Mouse (Mus musculus) T-helper 17 cell (primary cell): Measurements from ENCODE around the gene B3gat2.

Source experiments
- in situ Hi-C, 2 experiments: fragments of 300-600 bp; cut with MboI, MseI; formaldehyde crosslinking; loops; 1 replicate in 1 of 2; 2 replicates in 1 of 2; pipeline ENCODE4 v1.15.1; 2025; ENCODE audit warnings: high pct_unique_total_duplicates in 2 of 2

Gene B3gat2

DNA sequence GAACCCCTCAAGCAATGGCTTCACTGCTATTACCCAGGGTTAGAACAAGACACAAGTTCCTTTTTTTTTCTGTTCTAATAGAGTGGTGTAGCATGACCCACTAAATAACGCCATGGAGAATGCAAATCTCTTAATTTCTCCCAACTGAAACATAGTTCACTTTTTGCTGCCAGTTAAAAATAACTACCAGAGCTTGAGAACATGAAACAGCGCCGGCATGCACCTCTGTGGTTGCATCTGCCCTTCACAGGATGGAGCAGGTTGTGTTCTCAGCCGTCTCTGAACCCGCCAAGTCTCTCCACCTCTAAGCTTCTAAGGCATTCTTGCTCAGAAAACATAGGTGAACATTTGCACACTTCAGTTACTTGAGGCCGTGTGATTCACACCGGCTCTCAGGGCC is 72.7 kb downstream of the B3gat2 start:
- in situ Hi-C loops: no loop called here

DNA sequence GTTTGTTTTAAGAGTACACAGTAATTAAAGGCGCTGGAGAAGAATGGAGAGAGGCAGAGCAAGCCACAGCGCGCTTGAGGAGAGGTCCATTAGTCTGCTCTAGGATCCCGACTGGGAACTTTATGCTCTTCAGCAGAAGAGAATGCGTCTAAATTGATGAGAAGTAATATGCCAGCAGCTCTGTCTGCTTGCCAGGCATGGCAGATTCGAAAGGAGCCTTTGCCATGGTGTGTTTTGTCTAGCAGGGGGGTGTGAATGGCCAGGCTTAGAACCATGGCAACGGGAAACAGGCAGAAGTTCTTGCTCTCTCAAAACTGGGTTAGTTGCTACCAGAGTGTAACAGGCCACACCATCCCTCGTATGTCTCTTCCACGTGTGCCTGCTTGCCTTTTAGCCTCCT is 73.3 kb downstream of the B3gat2 start:
- in situ Hi-C loops: no loop called here

DNA sequence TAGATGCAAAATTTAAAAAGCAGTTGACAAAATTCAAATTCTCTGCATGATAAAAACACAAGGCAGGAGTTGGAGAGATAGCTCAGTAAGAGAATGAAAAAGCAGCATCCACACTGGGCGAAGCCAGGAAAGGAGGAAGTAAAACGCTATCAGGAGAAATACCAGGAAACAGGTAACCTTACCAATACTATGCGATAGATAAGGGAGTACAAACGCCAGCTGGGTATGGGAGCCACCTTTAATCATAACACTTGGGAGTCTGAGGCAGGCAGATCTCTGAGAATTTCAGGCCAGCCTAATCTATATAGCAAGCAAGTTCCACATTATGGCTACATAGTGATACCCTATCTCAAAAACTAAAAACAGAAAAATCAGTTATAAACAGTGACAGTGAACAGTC is 75.1 kb downstream of the B3gat2 start:
- in situ Hi-C loops: no loop called here

DNA sequence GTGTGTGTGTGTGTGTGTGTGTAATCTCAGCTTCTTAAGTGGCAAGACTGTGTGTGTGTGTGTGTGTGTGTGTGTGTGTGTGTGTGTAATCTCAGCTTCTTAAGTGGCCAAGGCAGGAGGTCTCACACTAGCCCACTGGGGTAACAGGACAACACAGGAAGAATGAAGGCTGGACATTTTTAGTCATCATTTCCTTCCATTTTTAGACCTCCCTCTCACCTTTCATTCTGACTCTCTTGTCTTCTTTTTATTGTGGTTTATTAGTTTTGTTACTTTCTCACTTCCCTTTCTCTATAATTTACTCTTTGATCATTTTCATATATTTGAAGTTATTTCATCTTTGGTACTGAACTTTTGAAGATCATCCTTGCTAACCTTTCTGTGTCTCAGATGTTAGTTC is 79.4 kb downstream of the B3gat2 start:
- in situ Hi-C loops: no loop called here

DNA sequence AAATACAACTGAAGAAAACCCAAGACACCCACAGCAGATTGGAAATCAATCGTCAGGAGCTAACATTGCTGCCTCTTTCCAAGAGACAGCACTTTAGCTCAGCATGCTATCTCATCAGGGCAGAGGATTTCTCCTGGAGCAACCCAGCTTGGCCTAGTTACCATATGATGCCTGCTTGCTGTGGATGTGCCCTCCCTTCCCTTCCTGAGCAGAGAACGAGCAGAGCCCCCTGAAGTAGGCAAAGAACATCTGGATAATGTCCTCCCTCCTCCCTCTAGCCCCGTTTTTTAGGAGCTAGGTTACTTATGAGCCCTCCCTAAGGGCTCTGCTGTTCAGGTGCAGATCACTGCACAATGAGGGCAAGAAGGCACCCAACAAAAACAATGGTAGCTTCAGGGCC is 81.1 kb downstream of the B3gat2 start:
- in situ Hi-C loops: no loop called here

DNA sequence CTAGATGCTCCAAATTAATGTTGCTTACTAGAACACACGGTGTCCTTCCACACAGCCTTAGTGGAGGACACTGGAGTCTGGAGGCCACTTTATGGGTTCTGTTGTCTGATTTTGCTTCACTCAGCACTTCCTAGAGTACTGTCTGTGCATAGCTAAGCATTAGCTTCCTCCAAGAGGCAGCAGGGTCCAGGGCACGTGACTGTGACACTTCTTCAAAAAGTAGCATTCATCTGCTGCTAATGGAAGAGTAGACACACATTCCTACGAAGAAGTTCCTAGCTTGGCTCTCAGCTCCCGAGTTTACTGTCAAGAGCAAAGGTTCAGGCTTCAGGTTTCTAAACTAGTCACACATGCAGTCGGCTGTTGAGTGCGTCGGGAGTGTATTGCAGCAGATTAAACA is 82.2 kb downstream of the B3gat2 start:
- in situ Hi-C loops: no loop called here

DNA sequence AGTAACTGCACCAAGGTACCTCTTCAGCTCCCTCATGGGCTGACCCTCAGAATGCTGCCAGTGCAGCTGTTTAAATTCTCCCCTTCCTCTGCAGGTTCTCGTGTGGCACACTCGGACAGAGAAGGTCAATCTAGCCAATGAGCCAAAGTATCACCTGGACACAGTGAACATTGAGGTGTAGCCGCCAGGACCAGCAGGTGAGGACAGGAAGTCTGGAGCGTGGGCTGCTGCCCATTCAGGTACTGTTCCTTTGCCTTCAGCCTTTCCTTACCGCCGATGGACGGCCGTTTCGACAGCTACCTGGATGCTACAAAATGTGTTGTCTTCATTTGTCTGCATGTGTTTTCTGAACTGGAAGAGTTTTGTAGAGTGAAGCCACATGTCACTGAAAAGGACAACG is 83.5 kb downstream of the B3gat2 start:
- in situ Hi-C loops: no loop called here

DNA sequence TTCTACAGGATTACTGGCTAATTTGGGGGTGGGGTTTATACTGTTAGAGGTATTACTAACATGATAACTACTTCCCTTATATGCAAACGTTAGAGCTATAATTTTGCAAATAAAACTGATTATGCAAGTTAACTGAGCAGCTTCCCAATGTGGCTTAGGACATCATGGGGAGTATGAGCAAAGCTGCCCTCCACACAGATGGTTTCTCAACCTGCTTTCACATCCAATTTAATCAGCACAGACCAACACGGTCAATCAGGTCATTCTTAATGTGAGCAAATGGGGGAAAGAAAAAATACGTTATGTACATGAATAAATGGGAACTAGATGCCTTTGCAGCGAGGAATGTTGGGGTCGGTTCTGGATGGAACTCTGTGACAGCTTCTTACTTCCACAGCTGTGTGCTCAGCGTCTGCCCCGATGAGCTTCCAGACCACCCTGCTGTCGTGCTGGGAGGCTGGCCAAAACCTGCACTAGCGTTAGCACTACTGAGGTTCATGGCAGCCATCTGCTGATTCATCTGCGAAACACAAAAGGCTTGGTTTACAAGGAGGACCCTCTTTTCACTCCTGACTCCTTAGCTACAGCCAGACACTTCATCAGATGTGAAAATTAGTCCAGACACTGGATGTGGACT is 84.6 kb downstream of the B3gat2 start:
- in situ Hi-C loops: no loop called here

DNA sequence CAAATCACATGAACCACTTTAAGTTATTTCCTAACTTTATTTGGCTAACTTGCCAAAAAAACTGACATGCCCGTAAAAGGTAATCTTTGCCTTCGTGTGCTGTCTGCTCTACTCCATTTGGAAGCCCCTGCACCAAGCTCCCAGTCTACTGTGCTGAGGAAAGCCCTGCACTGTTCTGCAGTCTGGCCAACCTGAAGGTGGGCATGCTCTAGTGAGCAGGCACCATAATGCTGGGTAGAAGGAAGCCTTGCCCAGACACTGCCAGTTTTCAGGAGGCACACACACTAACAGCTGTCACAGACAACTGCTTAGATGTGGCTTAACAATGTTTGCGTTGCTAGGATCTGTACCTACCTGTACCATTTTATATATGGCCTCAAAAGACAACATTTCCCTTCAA is 94.1 kb downstream of the B3gat2 start:
- in situ Hi-C loops: no loop called here

DNA sequence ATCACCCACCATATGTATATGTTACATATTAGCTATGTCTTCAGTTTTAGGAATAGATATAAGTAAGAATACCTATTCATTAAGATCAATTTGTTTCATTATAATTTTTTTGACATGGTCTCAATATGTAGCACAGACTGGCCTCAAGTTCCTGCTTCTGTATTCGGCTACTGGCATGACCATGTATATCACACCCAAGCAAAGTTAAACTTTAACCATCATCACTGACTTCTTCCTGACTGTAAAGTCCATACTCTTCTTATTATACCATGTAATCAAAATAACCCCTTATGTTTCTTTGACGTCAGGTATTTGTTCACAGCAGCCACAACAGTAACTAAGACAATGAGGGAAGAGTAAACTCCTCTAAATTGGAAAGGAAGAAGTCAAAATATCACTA is 99.4 kb downstream of the B3gat2 start:
- in situ Hi-C loops: no loop called here

DNA sequence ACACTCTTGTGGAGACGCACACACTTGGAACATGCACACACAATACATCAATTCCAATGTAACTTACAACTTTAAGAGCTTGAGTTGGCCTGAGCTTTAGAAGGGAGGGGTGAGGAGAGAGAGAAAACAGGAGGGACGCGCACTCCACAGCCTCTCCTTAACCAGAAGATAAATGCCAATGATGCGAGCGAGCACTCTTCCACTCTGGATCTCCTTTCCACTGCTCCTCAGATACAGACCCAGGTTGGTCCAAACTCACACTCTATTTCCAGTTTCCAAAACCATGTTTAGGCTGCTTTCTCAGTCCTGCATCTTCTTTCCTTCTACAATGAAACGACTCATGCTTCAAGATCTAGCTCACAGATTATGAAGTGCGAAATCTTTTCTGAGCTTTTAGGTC is 104.0 kb downstream of the B3gat2 start:
- in situ Hi-C loops: no loop called here

DNA sequence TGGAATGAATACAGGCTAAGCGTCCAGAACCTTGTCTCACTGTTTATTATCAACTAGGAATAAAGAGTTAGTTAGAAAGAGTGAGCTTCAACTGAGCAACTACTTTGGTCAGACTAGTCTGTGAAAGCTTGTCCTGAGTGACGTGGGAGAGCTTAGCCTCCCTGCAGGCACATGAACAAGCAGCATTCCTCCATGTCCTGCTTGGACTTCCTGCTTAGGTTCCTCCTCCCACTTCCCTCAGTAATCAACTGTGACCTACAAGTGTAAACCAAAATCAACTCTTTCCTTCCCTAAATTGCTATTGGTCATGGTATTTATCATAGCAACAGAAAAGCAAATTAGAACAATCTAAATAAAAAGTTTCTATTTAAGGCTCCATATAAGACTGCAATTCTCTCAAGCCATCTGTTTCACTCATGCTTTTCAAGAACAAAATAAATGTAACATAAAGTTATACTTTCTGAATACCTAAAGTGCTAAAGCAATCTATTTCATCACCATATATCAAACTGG is 105.9 kb downstream of the B3gat2 start:
- in situ Hi-C loops: no loop called here

DNA sequence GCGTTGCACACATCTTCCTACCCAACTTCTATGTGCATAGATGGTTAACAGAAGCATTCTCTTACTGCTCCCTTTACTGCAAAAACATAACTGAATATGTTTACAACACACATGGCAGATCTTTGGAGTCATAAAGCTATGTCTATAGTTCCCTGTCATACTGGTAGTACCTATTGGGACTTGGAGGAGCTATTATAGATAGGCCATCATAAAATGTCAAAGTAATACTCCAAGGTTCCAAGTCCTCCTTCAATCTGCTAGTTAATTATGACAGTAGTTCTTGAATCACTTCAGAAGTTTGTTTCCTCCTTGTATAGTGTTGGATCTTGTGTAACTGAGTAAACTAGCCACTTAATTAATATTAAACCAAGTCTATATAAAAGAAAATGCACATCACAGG is 110.6 kb downstream of the B3gat2 start:
- in situ Hi-C loops: no loop called here

DNA sequence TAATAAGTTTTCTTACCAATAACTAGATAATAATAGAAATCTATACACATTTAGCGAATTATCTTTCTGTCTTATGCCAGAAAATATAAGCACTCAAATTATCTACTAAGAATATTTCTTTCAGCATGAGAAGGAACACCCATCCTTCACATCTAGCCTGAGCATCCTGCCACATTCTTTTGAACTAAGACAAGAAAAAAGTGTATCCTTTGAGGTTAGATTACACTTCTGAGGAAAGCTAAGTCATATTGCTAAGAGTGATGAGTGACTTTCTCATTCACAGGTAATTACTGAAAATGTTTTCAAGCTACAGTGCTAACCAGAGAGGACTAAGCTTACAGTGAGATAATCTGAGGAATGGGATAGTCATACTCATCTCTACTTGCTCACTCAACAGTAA is 121.1 kb downstream of the B3gat2 start:
- in situ Hi-C loops: no loop called here

DNA sequence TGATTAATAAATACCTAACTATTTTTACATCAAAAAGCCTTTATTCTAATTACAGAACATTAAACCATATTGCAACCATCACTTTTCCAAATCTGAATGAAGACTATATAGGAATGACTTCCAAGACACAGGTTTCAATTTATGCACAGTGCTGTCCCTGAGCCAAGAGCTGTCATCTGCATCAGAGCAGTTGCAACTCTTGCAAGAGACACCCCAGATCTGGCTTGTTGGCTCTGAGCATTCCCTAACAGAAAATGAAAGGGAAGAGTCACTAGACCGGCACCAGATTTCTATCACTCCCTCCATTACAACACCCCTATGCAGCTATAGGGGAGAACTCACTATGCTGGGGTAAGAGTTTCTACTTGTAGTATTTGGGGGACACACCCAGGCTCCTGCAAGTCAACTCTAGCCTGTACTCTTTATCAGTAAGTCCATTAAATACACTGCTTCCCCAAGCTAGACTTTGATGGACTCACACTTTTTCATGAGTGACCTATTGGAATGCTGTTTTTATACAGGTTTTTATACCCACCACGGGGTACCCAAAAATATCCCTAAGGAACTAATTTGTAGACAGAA is 122.6 kb downstream of the B3gat2 start:
- in situ Hi-C loops: no loop called here

DNA sequence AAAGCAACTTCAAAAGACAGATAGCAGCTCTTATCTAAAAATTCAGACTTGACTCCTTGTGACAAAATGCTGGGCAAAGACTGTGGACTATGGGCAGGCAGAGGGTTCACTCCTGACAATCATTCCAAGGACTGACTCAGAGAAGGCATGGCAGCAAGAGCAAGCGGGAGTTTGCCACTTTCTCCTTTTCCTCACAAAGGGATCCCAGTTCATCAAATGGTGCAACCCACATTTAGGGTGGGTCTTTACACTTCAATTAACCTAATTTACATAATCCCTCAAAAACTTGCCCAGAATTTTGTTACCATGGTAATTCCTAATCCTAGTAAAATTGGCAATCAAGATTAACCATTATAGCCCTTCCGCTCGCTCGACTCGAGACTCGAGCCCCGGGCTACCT is 123.4 kb downstream of the B3gat2 start:
- in situ Hi-C loops: no loop called here

DNA sequence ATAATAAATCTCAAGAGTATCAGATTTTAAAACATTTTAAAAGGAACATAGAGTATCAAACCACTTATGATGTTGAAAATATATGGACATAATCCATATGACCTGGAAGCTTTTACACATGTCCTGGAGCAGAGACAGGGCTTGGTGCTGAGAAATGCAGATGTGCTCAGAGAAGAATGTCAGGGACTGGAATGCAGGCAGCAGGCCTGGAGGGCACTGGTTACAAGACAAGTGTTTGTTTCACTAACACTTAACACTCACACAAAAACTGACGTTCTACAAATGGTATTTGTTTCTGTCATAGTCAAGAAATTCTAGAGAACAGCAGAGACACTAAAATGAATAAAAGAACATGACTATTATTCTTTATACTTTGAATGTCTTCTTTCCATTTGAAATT is 130.5 kb downstream of the B3gat2 start:
- in situ Hi-C loops: no loop called here
